Mouse (Mus musculus) monocyte, adult 5-6 weeks (primary cell): Measurements from ENCODE around the gene Prp2. TPM values are rescaled to one million over a fixed set of nuclear protein-coding genes. Genes with fewer than 3 reads are reported as not detected.
"Not testable (repeated sequence)": the region's sequence is repeated elsewhere in the genome, so short reads cannot be mapped to it uniquely, and the experiment has no call there.

Experiments used
- ATAC-seq: fragments of 153-309, 156-312 bp; replicated peaks from 2 replicates; pipeline ENCODE4 v1.8.0; 2017; ENCODE audit warnings: mild to moderate bottlenecking; ENCODE audit not compliant: low TSS enrichment, insufficient number of reproducible peaks, severe bottlenecking, poor library complexity, low FRiP score
- total RNA-seq: library from RNA; stranded (forward); fragments of 200-1000, 200-491, 200-594 nt; gene quantifications from 3 replicates; pipeline ENCODE4 v1.2.3, GENCODE M21; 2017

The Prp2 gene
- total RNA-seq, result not detected in 3 replicates

DNA sequence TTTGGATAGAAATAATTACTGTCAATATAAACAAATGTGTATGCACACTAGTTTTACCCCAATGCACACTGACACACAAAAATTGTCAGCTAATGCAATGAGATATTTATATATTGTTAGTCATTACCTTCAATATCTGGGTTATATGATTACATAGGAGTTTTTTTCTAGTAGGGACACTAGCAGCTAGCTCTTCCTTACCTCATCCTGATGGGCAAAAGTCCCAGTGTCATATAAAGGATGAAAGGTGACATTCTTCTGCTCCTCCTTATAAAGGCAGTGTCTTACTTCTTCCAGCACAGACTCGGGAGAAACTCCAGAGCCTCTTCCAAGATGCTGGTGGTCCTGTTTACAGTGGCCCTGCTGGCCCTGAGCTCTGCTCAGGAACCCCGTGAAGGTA, at the start of gene Prp2:
TSS of gene Prp2 (plus strand) at position 301 of the 400 bp plus-strand sequence.
- not testable (repeated sequence) for ATAC-seq

DNA sequence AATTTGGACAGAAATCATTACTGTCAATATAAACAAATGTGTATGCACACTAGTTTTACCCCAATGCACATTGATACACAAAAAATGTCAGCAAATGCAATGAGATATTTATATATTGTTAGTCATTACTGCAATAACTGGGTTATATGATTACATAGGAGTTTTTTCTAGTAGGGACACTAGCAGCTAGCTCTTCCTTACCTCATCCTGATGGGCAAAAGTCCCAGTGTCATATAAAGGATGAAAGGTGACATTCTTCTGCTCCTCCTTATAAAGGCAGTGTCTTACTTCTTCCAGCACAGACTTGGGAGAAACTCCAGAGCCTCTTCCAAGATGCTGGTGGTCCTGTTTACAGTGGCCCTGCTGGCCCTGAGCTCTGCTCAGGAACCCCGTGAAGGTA, 26.2 kb upstream of the Prp2 start, which contains the start of gene Prh1:
TSS of gene Prh1 (plus strand) at position 301 of the 400 bp plus-strand sequence.
- ATAC-seq, result not testable (repeated sequence)

DNA sequence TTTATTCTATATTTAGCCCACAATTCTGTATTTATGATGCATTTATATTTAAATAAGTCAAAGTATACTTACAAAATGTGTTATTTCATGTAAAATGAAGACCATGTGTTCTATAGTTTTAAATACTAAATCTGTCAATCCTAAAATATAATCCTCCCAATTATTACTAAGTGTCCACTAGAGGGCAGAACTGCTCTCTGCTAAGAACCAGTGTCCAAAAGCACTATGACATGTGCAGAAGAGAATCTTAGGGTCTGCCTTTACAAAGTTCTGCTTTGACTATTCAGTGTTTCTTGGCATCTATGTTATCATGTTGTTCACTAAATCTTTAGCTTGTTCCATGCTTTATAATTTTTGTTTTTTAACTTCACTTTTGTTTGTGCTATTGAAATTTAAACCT, 53.7 kb downstream of the Prp2 start:
- no peak for ATAC-seq

Other genes with a start within 250 kb of the Prp2 start
- not detected in 3 replicates for gene Gm8882, start 231.8 kb upstream of the Prp2 start, total RNA-seq
- not detected in 3 replicates for gene Prh1, start 26.1 kb upstream of the Prp2 start, total RNA-seq
- gene A630073D07Rik, start 55.6 kb downstream of the Prp2 start, total RNA-seq, result not detected in 3 replicates
- not detected in 3 replicates for gene Tas2r120, start 61.0 kb downstream of the Prp2 start, total RNA-seq
- gene Tas2r121, start 105.1 kb downstream of the Prp2 start, total RNA-seq, result not detected in 3 replicates
- not detected in 3 replicates for gene Tas2r122, start 116.0 kb downstream of the Prp2 start, total RNA-seq
- gene Tas2r115, start 142.1 kb downstream of the Prp2 start, total RNA-seq, result not detected in 3 replicates
- gene Tas2r124, start 158.8 kb downstream of the Prp2 start, total RNA-seq, result not detected in 3 replicates
- gene Tas2r102, start 166.2 kb downstream of the Prp2 start, total RNA-seq, result not detected in 3 replicates
- not detected in 3 replicates for gene Tas2r136, start 182.2 kb downstream of the Prp2 start, total RNA-seq
- gene Tas2r117, start 206.9 kb downstream of the Prp2 start, total RNA-seq, result not detected in 3 replicates